Mouse (Mus musculus) myocyte (in vitro differentiated cells): ENCODE results near the gene Lyzl4.

Experiments used
- CEBPB ChIP-seq: IDR thresholded peaks from 2 replicates; pipeline ENCODE4 v1.6.1; 2011; ENCODE audit warnings: mild to moderate bottlenecking, moderate library complexity; ENCODE audit not compliant: poor library complexity, insufficient read depth, severe bottlenecking
- E2F4 ChIP-seq: IDR thresholded peaks from one replicate; pipeline ENCODE4 v1.6.1; 2011; ENCODE audit warnings: mild to moderate bottlenecking, control low read depth, moderate library complexity; ENCODE audit not compliant: insufficient read depth
- MAX ChIP-seq: IDR thresholded peaks from one replicate; pipeline ENCODE4 v1.6.1; 2011; ENCODE audit warnings: low read depth, mild to moderate bottlenecking, control low read depth
- MYOD1 ChIP-seq, 3 experiments: IDR thresholded peaks; one replicate each; pipeline ENCODE4 v1.6.1; 2011; ENCODE audit warnings: control low read depth in 2 of 3, low read depth in 2 of 3, mild to moderate bottlenecking in 2 of 3, moderate library complexity in 1 of 3; ENCODE audit not compliant: insufficient read length in 2 of 3, control insufficient read depth in 1 of 3
- MYOG ChIP-seq, 3 experiments: IDR thresholded peaks; one replicate each; pipeline ENCODE4 v1.6.1; 2011; ENCODE audit warnings: control low read depth in 2 of 3, low read depth in 2 of 3, mild to moderate bottlenecking in 2 of 3; ENCODE audit not compliant: insufficient read length in 2 of 3, control insufficient read depth in 1 of 3, insufficient read depth in 1 of 3
- POLR2A ChIP-seq: IDR thresholded peaks from one replicate; pipeline ENCODE4 v1.6.1; 2011; ENCODE audit warnings: low read depth, mild to moderate bottlenecking, control low read depth, moderate library complexity; ENCODE audit not compliant: insufficient read length
- POLR2AphosphoS2 ChIP-seq: IDR thresholded peaks from one replicate; pipeline ENCODE4 v1.6.1; 2011; ENCODE audit warnings: low read depth, control low read depth; ENCODE audit not compliant: insufficient read length
- REST ChIP-seq: IDR thresholded peaks from one replicate; pipeline ENCODE4 v1.6.1; 2011; ENCODE audit warnings: mild to moderate bottlenecking, control low read depth, moderate library complexity; ENCODE audit not compliant: insufficient read depth, insufficient read length
- SRF ChIP-seq: IDR thresholded peaks from one replicate; pipeline ENCODE4 v1.6.1; 2011; ENCODE audit warnings: low read depth; ENCODE audit not compliant: control insufficient read depth, insufficient read length
- TCF12 ChIP-seq: IDR thresholded peaks from one replicate; pipeline ENCODE4 v1.6.1; 2011; ENCODE audit warnings: mild to moderate bottlenecking, control low read depth; ENCODE audit not compliant: poor library complexity, insufficient read depth, severe bottlenecking
- TCF3 ChIP-seq: IDR thresholded peaks from one replicate; pipeline ENCODE4 v1.6.1; 2011; ENCODE audit warnings: low read depth, control low read depth; ENCODE audit not compliant: insufficient read length
- USF1 ChIP-seq: IDR thresholded peaks from one replicate; pipeline ENCODE4 v1.6.1; 2011; ENCODE audit warnings: low read depth, mild to moderate bottlenecking, control low read depth, moderate library complexity

- TF ChIP-seq POLR2A (no peak), MYOD1 (IDR thresholded peaks at IDR 0.05; ENCODE audit: control insufficient read depth in 1 of 3, insufficient read length in 2 of 3, low read depth in 2 of 3) (no peak), REST (no peak), TCF12 (no peak), MYOG (IDR thresholded peaks at IDR 0.05; ENCODE audit: control insufficient read depth in 1 of 3, insufficient read depth in 1 of 3, insufficient read length in 2 of 3, low read depth in 2 of 3) (no peak), POLR2AphosphoS2 (no peak), MAX (no peak), USF1 (no peak), CEBPB (no peak), E2F4 (no peak), TCF3 (no peak), SRF (no peak)
These were observed 21.6 kb upstream of the Lyzl4 start for GRCm38 (mm10) chr9:121663467-121663866.
